Mouse (Mus musculus) limb, embryonic 12.5 days (tissue): ENCODE results near the gene Scml4. TPM values are rescaled to one million over a fixed set of nuclear protein-coding genes. Genes with fewer than 3 reads are reported as not detected.
A peak's percentile ranks its signal among the peaks of the same experiment; 100 is the strongest.

Experiments used
- ATAC-seq: fragments of 200-750 bp; cut with Nextera tagmentation; 2 replicates; pipeline ENCODE4 v1.8.0; 2017; ENCODE audit warnings: low read depth, moderate TSS enrichment; ENCODE audit not compliant: insufficient number of reproducible peaks, insufficient read depth, low FRiP score, low TSS enrichment
- H3K27ac ChIP-seq: fragments of 300-500 bp; sonication (generic); 2 replicates; pipeline ENCODE4 v1.5.1; 2016; ENCODE audit warnings: mild to moderate bottlenecking, moderate library complexity
- H3K27me3 ChIP-seq: fragments of 300-500 bp; sonication (generic); 2 replicates; pipeline ENCODE4 v1.6.1; 2016; ENCODE audit warnings: mild to moderate bottlenecking, moderate library complexity
- H3K36me3 ChIP-seq: fragments of 300-500 bp; sonication (generic); 2 replicates; pipeline ENCODE4 v1.6.1; 2016; ENCODE audit warnings: mild to moderate bottlenecking, moderate library complexity
- H3K4me1 ChIP-seq: fragments of 300-500 bp; sonication (generic); replicated peaks from 2 replicates; pipeline ENCODE4 v1.6.1; 2016
- H3K4me2 ChIP-seq: fragments of 300-500 bp; sonication (generic); 2 replicates; pipeline ENCODE4 v1.6.1; 2016; ENCODE audit warnings: mild to moderate bottlenecking, moderate library complexity
- H3K4me3 ChIP-seq: fragments of 300-500 bp; sonication (generic); replicated peaks from 2 replicates; pipeline ENCODE4 v1.5.1; 2016; ENCODE audit warnings: mild to moderate bottlenecking
- H3K9ac ChIP-seq: fragments of 300-500 bp; sonication (generic); replicated peaks from 2 replicates; pipeline ENCODE4 v1.6.1; 2016; ENCODE audit warnings: mild to moderate bottlenecking, moderate library complexity
- H3K9me3 ChIP-seq: fragments of 300-500 bp; sonication (generic); 2 replicates; pipeline ENCODE4 v1.6.1; 2016; ENCODE audit warnings: mild to moderate bottlenecking, moderate library complexity
- WGBS: fragments of 180-500 bp; shearing (Covaris S2); methylation state at CpG from one replicate; pipeline ENCODE4 v1.1.7; 2016; 5-methylcytosine and 5-hydroxymethylcytosine counted together
- polyA plus RNA-seq: library from polyadenylated mRNA; unstranded; fragments of >200 nt; fragmentation: Nextera tagmentation; extraction: Ambion mirVana; gene quantifications from 2 replicates; pipeline ENCODE4 v1.2.1, GENCODE M21; 2016

Gene Scml4
- polyA plus RNA-seq, 1 experiment from 2014 or later, result 0.89 TPM

DNA sequence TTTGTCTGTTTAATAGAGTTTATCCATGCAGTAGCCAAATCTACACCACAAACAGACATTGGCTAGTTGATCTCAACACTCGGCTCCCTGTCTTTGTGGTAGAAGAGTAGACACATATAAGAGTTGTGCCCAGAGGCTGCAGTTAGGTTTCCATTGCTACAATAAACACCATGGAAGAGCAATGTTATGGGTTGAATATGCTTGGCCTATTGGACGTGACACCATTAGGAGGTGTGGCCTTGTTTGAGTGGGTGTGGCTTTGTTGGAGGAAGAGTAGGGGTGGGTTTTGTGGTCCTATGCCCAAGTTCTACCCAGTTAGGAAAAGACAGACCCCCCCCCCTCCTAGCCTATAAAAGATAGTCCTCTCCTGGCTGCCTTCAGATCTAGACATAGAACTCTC, 102.9 kb downstream of the Scml4 start:
- Histone ChIP-seq H3K4me1 (peaks cover 17% of the 10 kb centered on the region), H3K9me3 (no peaks in the 10 kb centered on the region), H3K27me3 (0 out of 2 replicates have a peak, but pooled peaks cover 6% of the 10 kb centered on the region), H3K9ac (no peak overlapping the region), H3K4me3 (no peak overlapping the region), H3K27ac (no peak overlapping the region), H3K36me3 (no peaks in the 10 kb centered on the region), H3K4me2 (no peak overlapping the region)
- WGBS, result 93% methylated on average over 2 of the region's 2 CpGs
- no peak for ATAC-seq

- Histone ChIP-seq H3K27ac (no peak overlapping the region), H3K9me3 (no peaks in the 10 kb centered on the region), H3K4me2 (no peak overlapping the region), H3K9ac (no peak overlapping the region), H3K4me3 (no peak overlapping the region), H3K27me3 (no peaks in the 10 kb centered on the region), H3K36me3 (no peaks in the 10 kb centered on the region), H3K4me1 (peaks cover 13% of the 10 kb centered on the region)
- no peak for ATAC-seq
- 20% methylated on average over 2 of the region's 2 CpGs for WGBS
Measured at GRCm38 (mm10) chr10:42968332-42968731, 108.2 kb downstream of the Scml4 start.

GRCm38 (mm10) chr10:42972504-42973172, 112.5 kb downstream of the Scml4 start:
- H3K9me3 ChIP-seq, result no peaks in the 10 kb centered on the region

DNA sequence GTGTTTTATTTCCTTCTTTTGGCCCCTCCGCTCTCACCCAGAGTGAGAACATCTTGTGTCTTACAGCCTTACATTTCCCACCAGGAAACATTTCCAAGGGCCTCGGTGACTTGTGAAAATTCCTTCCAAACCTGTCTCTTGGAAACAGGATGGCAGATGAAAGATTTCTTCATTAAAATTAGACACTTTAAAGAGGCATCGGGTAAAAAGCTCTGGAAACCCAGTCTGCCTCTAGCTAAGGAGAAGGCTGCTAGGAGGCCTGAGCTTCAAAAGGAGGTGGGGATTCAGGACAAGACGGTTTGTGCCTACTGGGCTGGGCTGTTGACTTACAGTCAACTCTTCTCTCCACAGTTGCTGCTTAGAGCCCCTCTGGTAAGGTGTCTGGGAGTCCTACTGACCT, 113.4 kb downstream of the Scml4 start:
- Histone ChIP-seq H3K27me3 (no peaks in the 10 kb centered on the region), H3K27ac (no peak overlapping the region), H3K9me3 (no peaks in the 10 kb centered on the region), H3K4me3 (no peak overlapping the region), H3K4me2 (no peak overlapping the region), H3K9ac (no peak overlapping the region), H3K36me3 (no peaks in the 10 kb centered on the region), H3K4me1 (peaks cover 24% of the 10 kb centered on the region)
- WGBS, result 48% methylated on average over 4 of the region's 4 CpGs
- ATAC-seq, result no peak

More at GRCm38 (mm10) chr10:42972504-42973172, 112.5 kb downstream of the Scml4 start:
- WGBS, result 30% methylated on average over 18 of the region's 18 CpGs
- Histone ChIP-seq H3K36me3 (no peaks in the 10 kb centered on the region), H3K27ac (no peak overlapping the region), H3K27me3 (no peaks in the 10 kb centered on the region), H3K4me1 (peaks cover 24% of the 10 kb centered on the region), H3K4me3 (no peak overlapping the region), H3K4me2 (no peak overlapping the region; the same call in 1 of the 2 replicates), H3K9ac (no peak overlapping the region)
- no peak for ATAC-seq

DNA sequence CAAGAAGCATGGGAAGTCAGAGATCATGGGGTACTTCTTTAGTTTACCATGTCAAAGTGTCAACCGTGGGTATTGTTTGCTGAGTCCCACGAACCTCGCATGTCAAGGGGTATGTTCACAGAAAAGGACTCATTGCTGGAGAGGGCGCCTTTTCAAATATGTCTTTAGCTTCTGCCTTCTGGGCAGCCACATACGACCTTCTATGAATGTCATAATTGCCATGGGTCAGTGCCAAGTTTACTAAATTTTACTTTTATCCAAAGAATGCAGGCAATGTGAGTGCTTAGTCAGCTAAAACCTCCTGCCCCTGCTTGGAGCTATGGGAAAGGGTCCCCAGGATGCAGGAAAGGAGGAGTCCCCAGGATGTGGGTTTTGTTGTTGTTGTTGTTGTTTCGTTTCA, 116.4 kb downstream of the Scml4 start:
- Histone ChIP-seq H3K27me3 (peaks cover 4% of the 10 kb centered on the region; the same call in 1 of the 2 replicates), H3K4me1 (peaks cover 20% of the 10 kb centered on the region), H3K9ac (no peak overlapping the region), H3K4me2 (no peak overlapping the region), H3K36me3 (no peaks in the 10 kb centered on the region), H3K27ac (no peak overlapping the region), H3K4me3 (no peak overlapping the region), H3K9me3 (no peaks in the 10 kb centered on the region)
- 82% methylated on average over 6 of the region's 6 CpGs for WGBS
- no peak for ATAC-seq

GRCm38 (mm10) chr10:42978346-42978745, 118.2 kb downstream of the Scml4 start:
- Histone ChIP-seq H3K9ac (no peak overlapping the region), H3K36me3 (no peaks in the 10 kb centered on the region), H3K27ac (no peak overlapping the region), H3K4me1 (peaks cover 11% of the 10 kb centered on the region), H3K4me3 (no peak overlapping the region), H3K9me3 (no peaks in the 10 kb centered on the region), H3K27me3 (peaks cover 4% of the 10 kb centered on the region; the same call in 1 of the 2 replicates), H3K4me2 (no peak overlapping the region)
- ATAC-seq, result no peak
- 63% methylated on average over 3 of the region's 3 CpGs for WGBS

- no peak overlapping the region for H3K4me3 ChIP-seq
- H3K9ac ChIP-seq, result no peak overlapping the region
- peaks cover 4% of the 10 kb centered on the region; the same call in 1 of the 2 replicates for H3K27me3 ChIP-seq
- no peak for ATAC-seq
- no peaks in the 10 kb centered on the region for H3K36me3 ChIP-seq
- H3K9me3 ChIP-seq, result no peaks in the 10 kb centered on the region
- peaks cover 8% of the 10 kb centered on the region for H3K4me1 ChIP-seq
- WGBS, result 69% methylated on average over 7 of the region's 7 CpGs
- H3K27ac ChIP-seq, result no peak overlapping the region
- no peak overlapping the region for H3K4me2 ChIP-seq
Measured at GRCm38 (mm10) chr10:42980999-42981757, 121.0 kb downstream of the Scml4 start.

- no peaks in the 10 kb centered on the region for H3K27me3 ChIP-seq
- no peak for ATAC-seq
- H3K9me3 ChIP-seq, result no peaks in the 10 kb centered on the region
- H3K9ac ChIP-seq, result no peak overlapping the region
- peaks cover 27% of the 10 kb centered on the region for H3K4me1 ChIP-seq
- H3K4me3 ChIP-seq, result no peak overlapping the region
- H3K36me3 ChIP-seq, result no peaks in the 10 kb centered on the region
- no peak overlapping the region for H3K4me2 ChIP-seq
- WGBS, result 75% methylated on average over 4 of the region's 4 CpGs
- no peak overlapping the region for H3K27ac ChIP-seq
Measured at GRCm38 (mm10) chr10:42984886-42985285, 124.7 kb downstream of the Scml4 start.

DNA sequence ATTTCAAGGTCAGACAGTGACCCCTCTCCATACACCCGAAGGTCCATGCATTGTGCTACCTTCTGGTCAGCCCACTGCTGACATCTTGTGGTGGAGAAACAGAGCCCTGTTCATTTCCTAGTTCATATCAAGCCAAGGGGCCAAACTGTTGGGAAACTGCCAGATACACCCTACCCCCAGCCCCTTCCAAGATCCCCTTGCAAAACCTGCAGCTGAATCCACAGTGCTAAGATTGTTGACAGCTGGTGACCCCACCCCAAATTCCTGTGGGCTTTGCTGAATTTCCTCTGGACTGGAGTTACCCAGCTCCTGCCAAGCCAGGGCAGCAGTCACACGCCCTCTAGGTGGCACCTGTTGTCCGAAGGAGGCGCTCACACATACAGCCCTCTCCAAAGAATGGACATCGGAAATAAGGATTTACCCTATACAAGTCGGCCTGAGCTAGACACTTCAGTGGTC, 127.5 kb downstream of the Scml4 start:
- H3K4me3 ChIP-seq, result no peak overlapping the region
- H3K4me1 ChIP-seq, result peaks cover 32% of the 10 kb centered on the region
- ATAC-seq, result peak; percentile 54; the same call in 1 of the 2 replicates
- 24% methylated on average over 6 of the region's 6 CpGs for WGBS
- H3K9me3 ChIP-seq, result no peaks in the 10 kb centered on the region
- H3K27me3 ChIP-seq, result peaks cover 11% of the 10 kb centered on the region; the same call in 1 of the 2 replicates
- no peaks in the 10 kb centered on the region for H3K36me3 ChIP-seq
- H3K27ac ChIP-seq, result no peak overlapping the region
- no peak overlapping the region for H3K4me2 ChIP-seq
- H3K9ac ChIP-seq, result no peak overlapping the region

DNA sequence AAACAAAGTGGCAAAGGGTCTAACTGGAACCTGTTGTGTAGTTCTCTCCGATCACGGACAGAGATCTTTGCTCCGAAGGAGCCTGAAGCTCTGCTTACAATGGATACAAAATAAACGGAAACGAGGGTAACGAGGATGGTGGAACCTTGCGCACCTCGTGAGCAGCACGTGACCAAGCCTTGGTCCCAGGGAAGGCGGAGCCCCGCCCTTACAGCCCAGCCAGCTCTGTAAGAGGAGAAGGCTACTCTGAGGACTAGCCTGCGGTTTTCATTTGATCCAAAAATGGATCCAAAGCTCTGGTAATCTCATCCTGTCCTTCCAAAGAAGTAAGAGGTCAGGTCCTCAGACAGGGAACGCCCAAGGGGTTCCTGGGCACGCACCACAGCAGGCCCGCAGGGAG, 128.5 kb downstream of the Scml4 start:
- H3K27ac ChIP-seq, result no peak overlapping the region

DNA sequence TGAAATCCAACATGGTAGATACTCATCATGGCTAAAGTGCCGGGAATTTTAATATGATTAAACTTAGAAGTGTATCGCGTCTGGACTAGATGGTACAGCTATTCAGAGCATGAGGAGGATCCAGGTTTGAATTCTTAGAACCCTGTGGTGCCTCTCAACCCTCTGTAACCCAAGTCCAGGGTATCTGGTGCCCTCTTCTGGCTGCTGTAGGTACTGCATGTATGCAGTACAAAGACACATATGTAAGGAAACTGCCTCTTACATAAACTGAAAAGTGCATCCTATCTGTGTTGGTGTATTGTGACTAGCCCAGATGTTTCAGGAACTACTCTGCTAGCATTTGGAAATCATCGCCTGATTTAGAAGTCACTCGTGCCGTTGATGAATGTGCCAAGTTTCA, 129.7 kb downstream of the Scml4 start:
- no peaks in the 10 kb centered on the region for H3K36me3 ChIP-seq
- no peak for ATAC-seq
- WGBS, result 33% methylated on average over 6 of the region's 6 CpGs
- no peak overlapping the region for H3K9ac ChIP-seq
- H3K4me1 ChIP-seq, result peaks cover 47% of the 10 kb centered on the region
- no peaks in the 10 kb centered on the region for H3K9me3 ChIP-seq
- peaks cover 29% of the 10 kb centered on the region; the same call in 1 of the 2 replicates for H3K27me3 ChIP-seq
- H3K4me2 ChIP-seq, result no peak overlapping the region
- no peak overlapping the region for H3K4me3 ChIP-seq
- no peak overlapping the region for H3K27ac ChIP-seq

More for the DNA sequence above, 128.5 kb downstream of the Scml4 start:
- no peaks in the 10 kb centered on the region for H3K9me3 ChIP-seq
- WGBS, result 53% methylated on average over 15 of the region's 15 CpGs
- no peak overlapping the region for H3K4me2 ChIP-seq
- H3K27me3 ChIP-seq, result peaks cover 20% of the 10 kb centered on the region; the same call in 1 of the 2 replicates
- no peak overlapping the region for H3K4me3 ChIP-seq
- no peaks in the 10 kb centered on the region for H3K36me3 ChIP-seq
- H3K4me1 ChIP-seq, result peaks cover 39% of the 10 kb centered on the region
- ATAC-seq, result no peak
- H3K9ac ChIP-seq, result no peak overlapping the region
